Mouse (Mus musculus) adrenal gland, adult 8-10 months (tissue): Measurements from ENCODE around the gene Mlf2. TPM values are rescaled to one million over a fixed set of nuclear protein-coding genes. Genes with fewer than 3 reads are reported as not detected.

Experiments
- DNase-seq: peaks from one replicate; pipeline ENCODE4 v3.0.0; 2022
- total RNA-seq, 4 experiments: library from RNA; stranded (reverse); gene quantifications; 2 replicates each; pipeline ENCODE4 v1.2.4; 2022

Mlf2 gene
- total RNA-seq, 4 experiments from 2014 or later, result 277 to 296 (median 287) TPM

DNA sequence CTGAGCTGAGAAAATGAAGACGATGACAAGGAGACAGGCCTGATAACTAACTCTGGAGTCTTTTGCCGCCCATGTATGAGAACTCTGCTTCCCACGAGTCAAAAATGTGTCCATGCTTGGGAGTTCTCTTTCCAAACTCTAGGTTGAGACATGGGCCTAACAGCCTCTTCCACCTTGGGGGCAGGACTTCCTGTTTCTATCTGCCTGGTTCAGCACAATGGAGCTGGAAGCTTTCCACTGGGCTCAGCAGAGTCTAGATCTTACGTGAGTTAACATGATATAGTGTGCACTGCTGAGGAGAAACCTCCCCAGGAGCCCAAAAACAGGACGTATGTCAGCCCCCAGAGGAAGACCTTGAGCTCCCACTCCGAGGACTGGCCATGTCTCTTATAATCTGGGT lies 18.0 kb upstream of the Mlf2 start:
- no peak for DNase-seq

DNA sequence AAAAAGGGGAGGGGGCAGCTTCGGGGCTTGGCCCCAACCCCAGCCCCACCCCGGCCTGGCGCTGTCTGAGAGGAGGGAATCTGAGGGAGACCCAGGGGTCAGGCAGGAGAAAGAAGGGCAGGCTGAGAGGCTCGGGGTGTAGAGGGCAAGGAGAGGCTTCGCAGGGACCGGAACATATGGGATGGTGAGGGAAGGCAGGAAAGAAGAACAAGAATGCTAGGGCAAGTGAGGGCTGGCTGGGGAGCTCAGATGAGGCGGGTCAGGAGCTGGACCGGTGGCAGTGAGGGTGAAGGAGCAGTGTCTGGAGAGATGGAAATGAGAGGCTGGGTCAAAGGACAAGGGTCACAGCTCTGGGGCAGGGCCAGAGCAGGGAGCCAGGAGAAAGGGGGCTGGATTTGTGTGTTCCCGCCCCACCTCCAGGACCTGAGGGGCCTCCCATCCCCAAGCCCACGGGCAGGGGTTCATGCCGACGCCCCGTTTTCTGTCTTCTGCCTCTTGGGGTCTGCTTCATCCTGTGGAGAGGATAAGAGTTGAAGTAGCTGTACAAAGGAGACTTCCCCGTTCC lies 17.4 kb upstream of the Mlf2 start:
- DNase-seq, result no peak

DNA sequence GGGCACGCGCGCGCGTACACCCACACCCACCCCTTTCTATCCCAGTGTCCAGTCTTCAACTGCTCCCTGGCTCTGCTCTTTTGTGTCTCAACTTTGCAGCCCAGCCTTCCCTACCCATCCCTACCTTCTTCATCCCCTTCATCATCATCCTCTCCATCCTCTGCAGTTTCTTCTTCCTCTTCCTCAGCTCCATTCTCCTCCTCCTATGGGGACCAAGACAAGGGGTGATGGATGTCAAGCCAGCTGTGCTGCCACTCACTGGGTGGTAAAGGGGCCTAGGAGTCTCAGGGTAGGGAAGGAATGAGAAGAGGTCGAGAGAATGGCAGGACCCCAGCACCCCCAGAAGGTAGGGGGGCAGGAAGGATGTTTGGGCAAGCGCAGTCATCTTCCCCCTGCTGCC lies 16.7 kb upstream of the Mlf2 start:
- no peak for DNase-seq

DNA sequence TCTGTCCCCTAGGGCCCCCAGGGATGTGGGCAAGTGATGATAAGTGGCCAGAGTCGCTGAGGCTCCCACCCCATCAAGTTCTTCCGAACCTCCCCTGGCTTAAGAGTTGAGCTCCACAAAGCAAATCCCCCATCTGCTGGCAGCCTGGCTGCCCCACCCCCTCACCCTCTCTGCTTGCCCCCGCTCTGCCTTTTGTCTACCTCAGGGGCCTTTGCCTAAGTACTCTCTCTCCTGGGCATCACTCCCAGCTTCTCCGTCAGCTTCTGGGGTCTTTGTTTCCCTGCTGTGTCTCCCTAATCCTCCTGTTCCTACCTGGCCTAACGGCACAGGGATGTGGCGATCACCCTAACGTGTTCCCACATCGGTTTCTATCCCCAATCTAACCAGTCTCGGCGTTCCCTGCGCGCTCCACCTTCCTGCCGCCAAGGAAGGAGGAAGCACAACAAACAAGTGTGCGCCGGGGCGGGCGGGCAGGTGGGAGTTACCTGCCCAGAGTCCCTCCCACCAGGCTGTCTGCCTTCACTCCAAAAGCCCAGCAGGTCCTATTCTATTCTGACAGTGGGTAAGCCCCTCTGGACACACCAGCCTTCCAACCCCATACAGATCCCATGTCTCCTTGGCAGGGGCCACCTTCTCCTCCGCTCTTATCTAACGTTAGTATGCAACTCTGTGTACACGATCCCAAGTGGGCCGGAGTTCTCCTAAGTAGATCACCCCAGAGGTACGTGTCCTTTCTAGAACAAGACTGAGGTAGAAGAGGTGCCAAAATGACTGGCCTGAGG lies 15.8 kb upstream of the Mlf2 start:
- no peak for DNase-seq

DNA sequence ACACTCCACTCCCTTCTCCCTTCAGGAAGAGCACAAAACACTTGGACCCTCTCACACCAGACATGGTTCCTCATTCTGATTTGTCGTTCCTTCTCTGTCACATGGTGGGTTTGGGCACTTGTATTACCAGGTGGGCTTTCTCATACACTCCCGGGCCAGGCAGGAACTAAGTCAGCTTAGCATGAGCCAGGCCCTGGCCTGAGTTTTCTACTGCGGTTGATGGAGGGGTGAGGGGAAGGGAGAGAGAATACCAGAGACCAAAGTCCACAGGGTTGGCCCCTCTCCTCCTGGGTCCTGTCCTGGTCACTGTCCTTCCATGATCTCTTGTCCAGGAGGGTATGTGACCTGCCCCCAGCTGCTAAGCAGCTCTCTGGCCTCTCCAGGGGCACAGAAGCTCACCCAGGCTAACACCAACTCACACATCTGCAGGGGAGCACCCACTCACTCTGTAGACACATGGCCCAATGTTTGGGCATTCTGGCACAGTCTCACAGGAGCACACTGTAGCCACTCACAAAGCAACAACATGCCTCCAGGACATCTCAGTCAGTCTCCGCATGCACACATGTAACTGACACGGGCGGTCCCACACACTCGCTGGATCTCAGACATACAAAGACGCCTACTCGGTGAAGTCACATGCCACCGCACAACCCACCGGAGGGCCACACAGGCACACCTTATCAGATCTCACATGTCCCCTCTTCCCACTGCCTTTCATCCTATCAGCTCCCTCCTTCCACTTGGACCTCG lies 15.1 kb upstream of the Mlf2 start:
- no peak for DNase-seq

DNA sequence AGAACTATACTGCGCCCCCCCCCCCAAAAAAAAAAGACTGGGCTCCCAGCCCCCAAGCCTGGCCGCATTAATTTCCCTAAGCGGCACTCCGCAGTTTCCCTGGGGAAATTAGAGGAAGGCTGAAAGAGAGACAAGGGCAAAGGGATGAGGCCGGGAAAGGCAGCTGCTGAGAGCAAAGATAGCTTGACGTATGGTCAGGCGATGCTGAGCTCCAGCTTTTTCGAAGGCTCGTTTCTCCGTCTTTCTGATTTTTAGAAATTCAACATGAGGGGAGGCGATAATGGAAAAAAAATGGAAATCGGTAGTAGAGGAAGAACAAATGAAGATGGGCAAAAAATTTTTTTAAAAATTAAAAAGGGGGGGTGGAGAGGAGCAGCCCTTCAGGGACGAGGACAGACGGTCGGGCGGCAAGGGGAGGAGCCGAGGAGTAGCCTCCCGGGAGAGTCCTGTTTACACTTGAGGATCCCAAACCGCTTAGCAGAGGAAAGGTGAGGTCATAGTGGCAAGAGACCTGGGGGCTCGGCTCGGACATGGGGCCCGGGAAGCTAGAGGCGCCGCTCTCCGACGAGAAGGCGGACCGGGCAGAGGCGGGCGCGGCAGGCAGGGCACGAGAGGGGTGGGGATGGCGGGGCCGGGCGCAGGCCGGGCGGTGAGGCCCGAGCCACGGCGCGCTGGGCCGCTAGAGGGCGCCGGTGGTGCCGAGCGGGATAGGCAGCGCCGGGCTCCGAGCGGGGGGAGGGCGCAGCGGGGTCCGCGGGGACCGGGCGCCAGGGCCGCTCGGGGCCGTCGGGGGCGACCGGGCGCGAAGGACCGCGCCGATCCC lies 14.3 kb upstream of the Mlf2 start:
- peak; percentile 80 for DNase-seq

DNA sequence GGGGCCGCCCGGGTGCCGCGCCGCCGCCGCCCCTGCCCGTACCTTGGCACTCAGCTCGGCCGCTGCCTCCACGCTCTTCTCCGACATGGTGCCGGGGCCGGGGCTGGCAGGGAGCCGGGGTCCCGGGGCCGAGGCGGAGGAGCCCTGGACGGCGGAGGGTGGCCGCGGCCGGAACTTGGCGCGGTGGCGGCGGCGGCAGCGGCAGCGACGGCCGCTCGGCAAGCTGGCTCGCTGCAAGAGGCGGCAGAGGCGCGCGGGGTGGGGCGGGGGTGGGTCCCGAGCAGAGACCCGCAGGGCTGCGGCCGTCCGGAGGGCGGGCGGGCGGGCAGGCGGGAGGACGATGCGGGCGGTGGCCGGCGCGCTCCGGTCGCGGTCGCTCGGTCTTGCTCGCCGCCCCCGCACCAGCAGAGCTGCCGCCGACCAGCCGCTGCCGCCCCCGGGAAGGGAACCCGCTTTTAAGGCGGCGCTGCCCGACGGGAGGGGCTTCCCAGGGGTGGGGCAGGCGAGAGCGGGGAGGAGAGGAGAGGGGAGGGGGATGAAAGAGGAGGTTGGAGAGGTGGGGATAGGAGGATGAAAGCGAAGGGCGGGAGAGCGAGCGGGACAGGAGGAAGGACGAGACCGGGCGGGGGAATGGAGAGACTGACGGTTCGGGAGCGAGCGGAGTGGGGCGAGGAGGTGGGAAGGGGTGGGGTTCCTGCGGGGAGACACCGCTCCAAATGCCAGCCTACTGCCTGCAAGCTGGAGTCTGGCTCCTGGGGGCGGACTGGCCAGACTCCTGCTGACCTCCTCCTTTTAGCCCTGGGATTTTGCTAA lies 13.5 kb upstream of the Mlf2 start:
- DNase-seq, result peak; percentile 96

DNA sequence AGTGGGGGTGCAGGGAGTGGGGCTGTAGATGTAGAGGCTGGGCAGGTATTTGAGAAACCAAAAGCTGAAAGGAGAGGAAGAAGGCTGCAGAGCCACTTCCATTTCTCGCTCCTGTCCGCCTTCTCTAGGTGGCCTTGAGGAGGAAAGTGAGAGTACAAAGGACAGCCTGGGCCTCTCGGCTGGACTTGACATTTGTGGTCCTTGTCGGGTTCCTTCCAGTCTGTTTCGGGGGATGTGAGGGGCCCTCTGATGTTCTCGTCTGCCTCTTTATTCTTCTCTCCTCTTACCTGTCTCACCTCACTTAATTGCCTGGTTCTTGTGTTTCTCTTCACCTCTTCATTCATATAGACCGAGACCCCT lies 12.9 kb upstream of the Mlf2 start:
- no peak for DNase-seq

DNA sequence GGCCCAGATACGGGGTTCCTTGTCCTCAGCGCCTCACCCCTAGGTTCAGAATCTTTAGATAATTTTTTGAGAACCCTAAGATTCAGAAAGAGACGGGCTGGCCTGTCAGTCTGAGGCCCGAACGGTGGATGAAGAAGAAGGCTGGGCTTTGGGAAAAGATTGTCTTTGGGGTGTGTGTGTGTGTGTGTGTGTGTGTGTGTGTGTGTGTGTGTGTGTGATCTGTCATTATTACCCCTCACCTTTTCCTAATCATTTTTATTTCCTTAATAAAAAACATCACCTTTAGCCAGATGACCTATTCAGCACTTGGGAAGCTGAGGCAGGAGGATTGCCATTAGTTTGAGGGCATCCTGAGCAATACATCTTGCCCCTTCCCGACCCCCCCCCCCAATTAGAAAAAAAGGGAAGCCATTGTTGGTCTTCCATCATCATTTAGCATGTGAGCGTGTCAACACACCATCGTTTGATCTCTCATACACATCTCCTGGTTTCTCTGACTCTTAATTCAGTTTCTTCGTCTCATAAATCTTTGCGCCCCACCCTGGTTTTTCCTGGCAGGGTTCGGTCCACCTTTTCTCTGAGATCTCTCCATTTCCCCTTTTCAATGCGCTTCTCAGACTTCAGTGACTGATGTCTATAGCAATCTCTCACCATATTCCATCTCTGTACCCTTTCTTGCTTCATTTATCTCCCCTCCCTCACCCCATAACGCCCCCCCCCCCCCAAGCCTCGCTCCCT lies 12.1 kb upstream of the Mlf2 start:
- DNase-seq, result no peak

DNA sequence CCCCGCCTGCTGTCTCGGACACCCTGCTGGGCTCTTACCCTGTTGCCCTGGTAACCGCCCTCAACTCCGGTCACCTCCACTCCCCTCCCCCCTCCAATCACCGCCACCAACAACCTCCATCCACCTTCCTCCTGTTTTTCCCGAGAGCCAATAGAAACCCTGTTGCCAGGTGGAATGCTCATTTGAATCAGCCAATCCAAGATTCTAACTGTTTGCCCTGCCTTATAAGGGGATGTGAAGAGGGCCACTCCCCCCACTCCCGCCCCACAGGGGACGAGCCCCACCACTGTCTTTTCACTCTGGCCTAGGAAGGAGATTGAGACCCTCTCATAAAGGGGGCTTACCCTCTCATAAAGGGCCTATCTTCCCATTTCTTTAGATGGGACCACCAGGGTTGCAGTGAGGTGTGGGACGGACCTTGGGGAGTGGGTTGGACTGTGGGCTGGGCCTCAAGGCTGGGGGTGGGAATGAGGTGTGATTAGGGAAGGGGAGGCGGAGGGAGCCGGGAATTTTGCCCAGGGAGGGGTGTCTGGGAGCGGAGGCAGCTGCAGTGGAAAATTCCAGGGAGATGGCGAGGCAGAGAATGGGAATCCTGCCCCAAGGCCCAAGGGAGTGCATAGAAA lies 11.4 kb upstream of the Mlf2 start, which contains the start of gene Ptms:
Ptms (minus strand) TSS at position 409 of the 623 bp plus-strand sequence.
- DNase-seq, result peak; percentile 97

DNA sequence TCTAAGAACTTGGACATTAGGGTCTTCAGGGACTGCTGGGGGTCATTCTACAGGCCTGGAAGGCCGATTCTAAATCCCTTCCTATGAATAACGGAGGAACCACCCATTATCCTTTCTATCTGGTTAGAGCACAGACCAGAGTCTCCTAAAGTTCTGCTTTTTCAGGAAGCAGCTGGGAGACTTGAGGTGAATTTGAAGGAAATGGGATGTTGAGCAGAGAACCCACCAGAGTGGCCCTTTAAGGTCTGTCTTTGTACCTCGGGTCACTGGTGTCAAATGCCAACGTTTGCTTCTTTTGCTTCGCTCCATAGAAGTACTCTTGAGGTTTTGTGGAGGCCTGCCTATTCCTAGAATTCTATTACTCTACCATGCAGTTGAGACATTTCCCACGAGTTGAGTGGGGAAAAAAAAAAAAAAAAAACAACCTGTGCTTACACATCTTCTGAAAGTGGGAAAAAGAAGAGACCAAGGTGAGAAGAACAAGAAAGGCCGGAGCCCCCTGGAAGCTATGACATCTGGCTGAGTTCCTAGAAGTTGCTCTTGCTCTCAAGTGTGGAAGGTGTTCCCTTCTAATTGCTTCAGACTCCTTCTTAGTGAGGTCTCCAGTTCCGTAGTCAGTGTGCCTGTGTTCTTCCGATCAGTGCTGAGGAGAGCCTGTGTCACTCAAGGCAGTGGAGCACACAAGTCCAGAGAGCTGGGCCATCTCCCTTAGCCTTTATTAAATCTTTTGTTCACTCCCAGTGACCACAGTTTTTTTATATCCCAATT lies 10.7 kb upstream of the Mlf2 start:
- no peak for DNase-seq

DNA sequence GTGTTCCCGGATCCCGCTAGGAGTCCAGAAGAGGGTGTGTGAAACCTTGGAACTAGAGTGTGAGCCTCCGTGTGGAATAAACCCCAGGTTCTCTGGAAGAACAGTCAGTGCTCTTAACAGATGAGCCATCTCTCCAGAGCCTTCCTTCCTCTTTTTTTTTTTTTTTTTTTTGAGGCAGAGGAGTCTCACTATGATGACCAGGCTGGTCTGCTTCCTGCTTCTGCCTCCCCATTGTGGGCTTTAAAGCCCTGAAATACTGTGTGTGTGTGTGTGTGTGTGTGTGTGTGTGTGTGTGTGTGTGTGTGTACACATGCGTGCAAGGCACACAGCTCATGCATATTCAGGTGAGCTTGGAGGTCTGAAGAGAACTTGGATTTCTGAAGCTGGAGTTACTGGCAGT lies 9.6 kb upstream of the Mlf2 start:
- no peak for DNase-seq

DNA sequence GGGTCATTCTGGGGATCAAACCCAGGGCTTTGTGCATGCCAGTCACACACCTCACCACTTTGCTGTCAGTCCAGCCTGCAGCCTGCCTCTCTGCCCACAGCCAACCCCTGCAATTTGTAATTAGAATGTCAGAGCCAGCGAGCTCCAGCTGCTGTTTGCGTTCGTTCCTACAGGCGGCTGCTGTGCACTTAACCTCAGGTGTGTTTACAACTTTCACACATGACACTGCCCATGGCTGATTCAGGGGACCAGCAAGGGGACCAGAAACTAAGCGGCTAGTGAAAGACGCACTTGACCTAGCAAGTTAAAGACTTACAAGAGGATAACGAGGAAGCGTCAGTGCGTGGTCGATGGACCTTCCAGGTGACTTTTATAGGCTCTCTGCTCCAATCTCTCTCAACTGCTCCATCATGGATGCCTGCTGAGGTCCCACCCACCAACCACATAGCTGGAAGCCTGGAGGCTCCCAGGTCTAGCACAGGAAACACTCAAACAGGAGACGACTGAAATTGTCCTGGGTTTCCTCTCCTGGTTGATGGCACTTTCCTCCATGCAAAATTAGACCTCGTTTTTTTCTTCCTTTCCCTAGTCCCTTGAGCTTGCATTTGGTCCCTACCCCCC lies 5.9 kb upstream of the Mlf2 start:
- no peak for DNase-seq

DNA sequence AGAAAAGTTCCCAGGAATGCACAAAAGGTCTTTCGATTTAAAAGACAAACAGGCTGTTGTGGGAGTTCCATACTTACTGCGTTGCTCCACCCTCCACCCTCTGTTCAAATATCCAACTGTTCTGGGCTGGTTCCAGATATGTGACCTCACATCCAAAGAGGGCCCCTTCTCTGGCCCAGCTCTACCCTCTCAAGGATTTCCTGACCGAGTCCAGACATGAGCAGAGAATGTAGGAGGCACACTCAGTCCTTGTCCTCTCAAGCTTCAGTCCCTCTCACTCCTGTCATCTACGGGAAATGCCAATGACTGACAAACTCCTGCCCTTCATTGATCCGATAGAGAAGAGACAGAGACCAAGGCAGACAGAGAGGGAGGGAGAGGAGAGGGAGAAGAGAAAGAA lies 5.2 kb upstream of the Mlf2 start:
- no peak for DNase-seq

DNA sequence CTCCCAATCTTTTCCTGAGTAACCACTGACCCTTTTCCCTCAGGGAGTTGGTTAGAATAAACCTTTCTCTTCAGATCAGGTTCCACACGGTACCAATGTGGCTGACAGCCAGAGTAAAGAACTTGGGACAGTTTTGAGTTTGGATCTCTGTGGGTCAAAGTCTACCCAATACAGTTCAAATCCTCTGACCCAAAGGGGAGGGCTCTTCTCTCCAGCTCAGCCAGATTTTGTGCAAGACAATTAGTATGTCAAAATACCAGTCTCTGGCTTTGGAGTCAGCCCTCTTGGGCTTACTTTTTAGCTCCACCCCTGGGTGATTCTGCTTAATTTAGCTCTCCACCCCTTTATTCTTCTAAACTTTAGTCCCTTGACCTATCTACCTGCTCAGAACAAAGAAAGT lies 955 bp upstream of the Mlf2 start:
- no peak for DNase-seq

DNA sequence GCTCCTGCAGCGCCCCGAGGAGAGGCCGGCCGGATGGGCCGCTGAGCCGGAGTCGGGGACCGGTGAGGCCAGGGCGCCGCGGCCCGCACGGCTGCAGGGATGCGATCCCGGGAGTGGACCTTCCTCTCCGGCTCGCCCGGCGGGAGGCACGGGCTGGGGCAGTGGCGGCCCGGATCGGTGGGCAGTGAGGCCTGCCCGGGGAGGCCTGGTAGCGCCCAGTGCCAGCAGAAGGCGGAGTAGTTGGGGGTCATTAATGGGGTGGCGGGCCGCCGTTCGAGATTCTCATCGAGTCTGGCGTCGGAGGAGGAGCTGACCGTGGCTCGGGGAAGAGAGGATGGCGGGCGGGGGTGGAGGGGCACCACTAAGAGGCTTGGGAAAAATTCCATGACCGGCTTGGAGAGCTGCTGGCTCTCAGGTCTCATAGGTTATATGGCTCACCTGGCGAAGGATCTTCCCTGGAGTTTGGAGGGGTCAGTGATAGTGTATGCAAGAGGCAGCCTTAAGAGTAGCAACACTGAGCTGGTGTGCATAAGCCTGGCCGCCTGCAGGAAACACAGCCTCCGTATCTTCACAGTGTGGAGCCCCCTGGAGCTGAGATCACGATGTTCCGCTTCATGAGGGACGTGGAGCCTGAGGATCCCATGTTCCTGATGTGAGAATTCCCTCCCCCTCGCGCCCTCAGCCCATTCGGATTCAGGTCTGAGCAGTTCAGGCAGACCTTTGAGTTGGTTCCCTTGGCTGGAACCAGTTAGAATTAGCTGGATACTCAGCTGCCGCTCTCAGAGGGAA lies 533 bp downstream of the Mlf2 start:
- no peak for DNase-seq

DNA sequence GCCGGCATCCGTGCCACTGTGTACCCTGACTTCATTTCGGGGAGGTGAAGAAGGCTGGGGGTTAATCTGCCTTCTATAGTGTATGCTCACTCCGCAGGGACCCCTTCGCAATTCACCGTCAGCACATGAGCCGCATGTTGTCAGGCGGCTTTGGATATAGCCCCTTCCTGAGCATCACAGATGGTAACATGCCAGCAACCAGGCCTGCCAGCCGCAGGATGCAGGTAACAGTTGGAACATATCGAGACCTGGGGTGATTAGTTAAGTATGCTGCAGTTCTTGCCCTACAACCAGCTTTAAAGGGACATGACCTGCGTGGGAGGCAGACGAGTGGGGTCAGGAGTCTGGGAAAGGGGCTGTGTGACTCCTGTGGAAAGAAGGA lies 1.1 kb downstream of the Mlf2 start:
- no peak for DNase-seq

DNA sequence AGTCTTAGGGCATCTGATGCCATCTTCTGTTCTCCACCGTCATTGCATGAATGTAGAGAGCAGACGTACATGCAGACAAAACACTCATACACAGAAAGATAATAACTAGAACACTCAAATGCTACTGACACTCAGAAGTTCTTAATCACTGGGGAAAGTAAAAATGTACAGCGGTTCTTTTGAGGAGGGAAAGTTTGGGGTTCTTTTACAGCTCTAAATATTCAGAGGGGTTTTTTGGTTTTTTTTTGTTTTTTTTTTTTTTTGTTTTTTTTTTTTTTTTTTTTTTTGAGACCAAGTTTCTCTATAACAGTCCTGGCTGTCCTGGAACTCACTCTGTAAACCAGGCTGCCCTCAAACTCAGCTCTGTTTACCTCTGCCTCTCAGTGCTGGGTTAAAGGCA lies 1.9 kb downstream of the Mlf2 start:
- DNase-seq, result no peak

DNA sequence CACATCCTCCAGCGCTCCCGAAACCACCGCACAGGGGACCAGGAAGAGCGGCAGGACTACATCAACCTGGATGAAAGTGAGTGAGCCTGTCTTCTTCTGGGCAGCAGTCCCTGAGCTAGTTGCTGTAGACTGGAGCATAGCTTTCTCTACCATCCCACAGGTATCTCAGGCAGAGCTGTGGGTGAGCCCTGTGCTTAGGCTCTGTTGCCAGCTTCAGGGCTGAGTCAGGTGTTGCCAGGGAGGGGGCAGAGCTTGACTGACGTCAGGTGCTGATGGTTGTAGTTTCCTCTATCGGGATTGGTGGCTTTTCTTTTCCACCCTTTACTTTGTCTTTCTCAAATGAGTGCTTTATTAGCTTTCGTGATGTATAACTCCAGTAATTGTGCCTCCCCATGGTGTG lies 3.5 kb downstream of the Mlf2 start:
- no peak for DNase-seq
